Mouse (Mus musculus) layer of hippocampus, adult 9-11 months (tissue): ENCODE results near the gene Izumo4.
A peak's percentile ranks its signal among the peaks of the same experiment; 100 is the strongest.

Source experiments
- DNase-seq: peaks from one replicate; pipeline ENCODE4 v3.0.0; 2022

The Izumo4 gene

DNA sequence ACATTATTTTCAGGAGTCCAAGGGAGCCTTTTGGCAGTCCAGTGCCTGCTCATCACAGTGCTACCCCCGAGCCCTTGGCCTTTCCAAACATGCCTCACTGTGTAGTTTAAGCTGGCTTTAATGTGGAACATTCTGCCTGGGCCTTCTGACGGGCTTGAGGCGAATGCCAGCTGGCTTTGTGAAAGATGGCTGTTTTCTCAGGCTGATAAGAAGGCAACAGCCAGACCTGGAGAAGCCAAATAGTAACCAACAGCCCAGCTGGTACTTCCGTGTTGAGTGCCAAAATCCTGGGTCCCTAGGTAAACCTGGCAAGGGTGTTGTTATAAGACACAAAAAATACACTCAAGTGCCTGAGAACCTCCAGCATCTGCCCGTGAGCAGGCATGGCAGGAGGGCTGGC is 34.7 kb downstream of the Izumo4 start:
- DNase-seq: no peak

DNA sequence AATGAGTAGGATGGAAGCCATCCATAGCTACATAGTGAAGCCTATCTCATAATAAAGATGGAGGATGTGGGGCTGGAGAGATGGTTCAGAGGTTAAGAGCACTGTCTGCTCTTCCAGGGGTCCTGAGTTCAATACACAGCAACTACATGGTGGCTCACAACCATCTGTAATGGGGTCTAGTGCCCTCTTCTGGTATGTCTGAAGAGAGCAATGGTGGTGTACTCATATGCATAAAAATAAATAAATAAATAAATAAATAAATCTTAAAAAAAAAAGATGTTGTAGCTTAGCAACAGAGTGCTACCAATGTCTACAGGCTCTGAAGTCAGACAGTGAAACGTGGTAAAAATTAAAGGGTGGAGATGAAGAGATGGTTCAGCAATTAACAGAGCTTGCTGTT is 36.7 kb downstream of the Izumo4 start:
- no peak for DNase-seq

DNA sequence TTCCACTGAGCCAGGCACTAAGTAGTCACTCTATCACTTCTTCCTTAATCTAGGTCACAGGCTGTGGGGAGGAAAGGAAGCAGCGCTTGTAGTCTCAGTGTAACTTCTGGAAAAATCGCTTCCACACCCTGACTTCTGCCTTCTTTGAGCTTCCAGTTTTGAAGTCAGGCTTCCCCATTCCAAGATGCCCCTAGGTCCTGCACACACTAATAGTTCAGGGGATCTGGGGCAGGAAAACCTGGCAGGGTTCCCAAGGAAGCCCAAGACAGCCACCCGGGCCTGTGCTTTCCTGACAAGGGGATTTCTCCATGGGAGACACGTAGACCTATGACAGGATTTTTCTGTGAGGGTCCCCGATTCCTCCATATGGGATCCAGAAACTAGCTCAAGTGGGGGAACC is 39.2 kb downstream of the Izumo4 start:
- DNase-seq: no peak

DNA sequence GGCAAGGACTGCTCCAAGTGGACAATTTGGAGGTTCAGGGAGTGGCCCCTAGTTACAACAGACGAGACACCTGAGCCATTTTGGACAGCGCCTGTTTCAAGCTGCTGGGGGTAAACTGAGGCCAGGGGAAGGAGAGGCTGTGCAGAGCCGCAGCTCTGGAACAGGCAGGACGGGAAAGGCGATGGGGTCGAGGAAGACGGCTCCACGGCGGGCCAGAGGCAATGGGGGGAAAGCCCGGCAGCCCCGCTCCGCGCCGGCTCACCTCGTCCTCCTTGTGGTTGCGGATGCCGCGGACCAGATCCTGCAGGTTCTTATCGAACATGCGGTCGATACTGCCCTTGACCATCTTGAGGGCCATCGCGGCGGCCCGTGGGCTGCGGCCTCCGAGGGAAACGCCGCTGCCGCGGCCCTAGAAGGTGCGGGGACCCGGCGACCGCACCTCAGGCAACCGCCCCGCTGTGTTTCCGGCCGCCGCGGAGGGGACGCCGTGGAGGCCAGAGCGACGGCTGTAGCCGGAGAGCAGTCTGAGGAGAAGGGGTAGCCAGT is 39.7 kb downstream of the Izumo4 start:
- DNase-seq: no peak

DNA sequence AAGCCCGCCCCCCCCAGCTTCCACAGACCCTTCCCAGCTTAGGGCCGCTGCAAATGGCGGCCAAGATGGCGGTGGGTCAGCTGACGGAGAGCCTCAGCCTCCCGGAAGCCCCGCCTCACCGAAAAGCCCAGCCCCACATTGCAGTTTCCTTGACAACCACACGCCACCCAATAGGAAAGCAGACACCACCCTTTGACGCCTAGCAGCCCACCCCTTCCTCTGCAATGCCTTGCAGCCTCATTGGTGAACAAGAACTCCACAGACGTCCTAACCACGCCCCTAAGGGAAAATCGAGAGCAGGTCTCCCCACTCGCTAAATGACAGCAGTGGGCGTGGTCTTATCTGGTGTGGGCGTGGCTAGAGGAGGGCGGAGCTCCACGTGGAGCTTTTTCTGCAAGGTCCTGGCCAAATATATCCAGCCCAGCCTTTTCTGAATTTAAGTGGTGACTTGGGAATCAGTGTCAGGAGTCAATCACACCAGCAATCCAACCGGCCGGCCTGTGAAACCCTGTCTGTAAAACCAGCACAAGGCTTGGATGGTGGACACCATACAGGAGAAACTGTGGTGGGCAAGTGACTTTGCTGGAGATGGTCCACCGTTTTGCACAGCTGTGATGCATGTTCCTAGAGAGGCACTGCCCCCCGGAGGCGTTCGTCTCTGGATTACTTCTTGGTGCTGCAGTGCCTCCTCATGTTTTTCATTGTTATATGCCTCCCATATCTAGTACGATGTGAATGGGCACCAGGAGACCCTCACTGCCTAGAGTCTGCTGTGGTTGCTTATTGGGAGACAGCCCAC is 40.4 kb downstream of the Izumo4 start, which contains the start of gene Ap3d1:
TSS of gene Ap3d1 (minus strand) at position 85 of the 799 bp plus-strand sequence.
- DNase-seq: peak; percentile 100

DNA sequence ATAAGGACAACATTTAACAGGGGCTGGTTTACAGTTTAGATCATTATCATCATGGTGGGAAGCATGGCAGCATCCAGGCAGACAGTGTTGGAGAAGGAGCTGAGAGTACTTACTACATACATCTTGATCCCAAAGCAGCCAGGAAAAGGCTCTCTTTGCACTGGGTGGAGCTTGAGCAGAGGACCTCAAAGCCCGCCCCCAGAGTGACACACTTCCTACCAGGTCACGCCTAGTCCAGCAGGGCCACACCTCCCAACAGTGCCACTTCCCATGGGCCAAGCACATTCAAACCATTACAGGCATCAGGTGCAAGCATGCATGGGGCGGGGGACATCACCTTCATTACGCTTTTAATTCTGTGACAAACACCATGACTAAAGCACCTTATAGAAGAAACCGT is 42.3 kb downstream of the Izumo4 start:
- DNase-seq: no peak

DNA sequence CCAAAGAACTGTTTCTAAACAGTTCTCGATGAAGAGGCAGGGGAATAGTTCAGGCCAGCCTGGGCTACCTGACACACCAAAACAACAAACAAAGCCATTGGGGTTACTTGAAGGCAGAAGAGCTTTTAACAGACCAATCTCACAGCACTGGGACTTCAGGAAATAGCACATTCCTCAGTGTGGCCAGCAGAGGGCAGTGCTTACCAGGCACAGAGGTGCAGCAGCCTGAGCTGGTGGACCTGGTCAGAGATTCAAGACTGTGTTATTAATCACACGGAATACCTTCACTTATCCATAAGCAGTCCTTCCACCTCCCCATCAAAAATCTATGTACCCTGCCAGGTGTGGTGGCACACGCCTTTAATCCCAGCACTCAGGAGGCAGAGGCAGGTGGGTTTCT is 45.4 kb downstream of the Izumo4 start:
- DNase-seq: peak; percentile 70

DNA sequence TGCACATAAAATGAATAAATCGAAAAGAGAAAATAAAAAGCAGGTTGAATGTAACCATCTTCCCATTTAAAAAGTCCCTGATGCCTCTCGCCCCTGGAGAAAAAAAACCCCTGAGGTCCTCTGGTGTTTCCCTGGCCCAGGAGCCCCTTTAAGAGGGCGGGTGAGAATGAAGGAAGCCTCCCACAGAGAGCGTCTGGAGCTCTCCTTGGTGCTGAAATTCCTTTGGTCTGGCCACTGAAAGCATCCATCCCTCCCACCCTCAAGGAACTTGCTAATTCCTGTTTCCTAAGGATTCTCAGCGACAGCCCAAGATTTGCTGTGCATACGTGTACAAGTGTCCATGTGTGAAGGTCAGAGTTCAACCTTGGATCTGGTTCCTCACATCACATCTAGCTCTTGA is 46.6 kb downstream of the Izumo4 start:
- DNase-seq: no peak

DNA sequence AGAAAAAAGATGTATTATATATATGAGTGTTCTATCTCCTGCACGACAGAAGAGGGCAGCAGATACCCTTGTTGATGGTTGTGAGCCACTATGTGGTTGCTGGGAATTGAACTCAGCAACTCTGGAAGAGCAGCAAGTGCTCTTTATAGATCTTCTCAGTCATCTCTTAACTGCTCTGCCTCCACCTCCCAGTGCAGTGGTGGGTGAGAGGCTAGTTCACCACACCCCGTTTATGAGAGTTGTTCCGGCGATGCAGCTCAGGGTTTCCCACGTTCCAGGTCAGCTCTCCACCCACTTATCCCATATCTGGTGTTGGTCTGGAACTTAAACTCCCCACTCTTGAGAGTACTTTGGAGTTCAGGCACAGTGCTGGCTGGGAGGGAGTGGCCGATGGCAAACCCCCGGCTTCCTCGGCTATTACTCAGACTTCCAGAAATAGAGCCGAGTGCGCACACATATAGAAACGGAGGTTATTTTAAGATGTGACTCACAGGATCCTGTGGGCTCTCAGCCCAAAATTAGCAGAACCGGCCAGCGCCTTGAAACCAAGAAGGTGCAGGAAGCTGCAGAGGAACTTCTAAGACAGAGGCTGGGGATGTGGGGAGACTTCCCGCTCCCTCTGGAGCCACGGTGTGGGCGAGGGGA is 49.3 kb downstream of the Izumo4 start:
- peak; percentile 85 for DNase-seq

DNA sequence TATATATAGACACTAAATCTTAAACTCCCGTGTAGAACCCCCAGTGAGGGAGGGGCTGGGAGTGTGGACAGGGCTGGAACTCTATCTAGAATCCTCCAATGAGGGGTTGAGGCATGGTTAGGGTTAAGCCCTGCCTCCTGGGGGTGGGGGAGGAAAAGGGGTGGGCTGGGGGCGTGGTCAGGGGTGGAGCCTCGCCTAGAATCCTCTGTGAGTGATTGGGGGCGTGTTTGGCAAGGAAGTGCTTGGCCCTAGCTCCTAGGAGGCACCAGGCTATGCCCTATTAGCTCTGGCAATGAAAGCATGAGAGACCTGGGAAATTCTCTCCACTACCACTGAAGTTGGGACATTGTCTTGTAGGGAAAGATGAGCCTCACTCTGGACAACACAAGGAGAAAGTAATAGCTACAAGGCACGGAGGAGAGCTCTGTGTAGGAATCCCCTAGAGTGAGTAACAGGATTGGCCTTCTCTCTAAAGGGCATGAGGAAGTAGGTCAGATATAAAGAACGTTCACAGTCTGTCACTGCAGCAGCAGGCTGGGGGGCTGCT is 50.2 kb downstream of the Izumo4 start:
- DNase-seq: no peak

DNA sequence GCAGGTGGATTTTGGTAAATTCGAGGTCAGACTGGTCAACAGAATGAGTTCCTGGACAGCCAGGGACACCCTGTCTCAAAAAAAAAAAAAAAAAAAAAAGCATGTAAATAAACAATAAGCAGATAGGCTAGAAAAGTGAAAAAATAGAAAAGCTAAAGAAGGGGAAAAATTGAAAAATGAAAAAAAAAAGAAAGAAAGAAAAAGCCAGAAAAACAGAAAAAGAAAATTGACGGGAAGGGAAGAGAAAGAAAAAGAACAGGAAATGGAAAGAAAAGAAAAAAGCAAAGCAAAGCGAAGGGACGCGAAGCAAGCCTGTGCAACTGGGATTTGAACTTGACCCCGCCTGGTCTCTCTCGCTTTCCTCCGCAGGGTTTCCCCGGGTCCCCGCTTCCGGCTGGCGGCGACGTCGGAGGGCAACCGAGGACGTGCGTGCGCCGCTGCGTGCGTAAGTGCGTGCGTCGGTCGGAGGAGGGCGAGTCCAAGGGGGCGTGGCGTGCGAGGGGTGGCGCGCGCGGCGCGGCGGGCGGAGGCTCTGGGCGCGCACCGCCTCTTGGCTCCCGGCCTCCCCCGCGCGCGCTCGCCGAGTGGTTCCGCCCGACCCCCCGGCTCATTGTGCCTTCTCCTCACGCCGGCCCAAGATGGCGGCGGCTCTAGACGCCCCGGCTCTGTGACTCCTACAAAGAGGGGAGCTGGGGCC is 52.8 kb downstream of the Izumo4 start, which contains the start of gene Dot1l:
TSS of gene Dot1l (plus strand) at position 613 of the 697 bp plus-strand sequence.
- DNase-seq: peak; percentile 96
